Mouse (Mus musculus) lung, postnatal 0 days (tissue): Measurements from ENCODE around the gene Lcn2. TPM values are rescaled to one million over a fixed set of nuclear protein-coding genes. Genes with fewer than 3 reads are reported as not detected.

ENCODE experiments used
- ATAC-seq: fragments of 200-750 bp; cut with Nextera tagmentation; 2 replicates; pipeline ENCODE4 v1.8.0; 2017; ENCODE audit warnings: moderate library complexity
- DNase-seq: peaks from one replicate; pipeline ENCODE4 v3.0.0-alpha.2; 2016; ENCODE audit warnings: low spot score
- H3K27ac ChIP-seq: fragments of 300-500 bp; sonication (generic); 2 replicates; pipeline ENCODE4 v1.5.1; 2014; ENCODE audit warnings: antibody characterized with exemption, mild to moderate bottlenecking, low read length, mixed read lengths
- H3K27me3 ChIP-seq: fragments of 300-500 bp; sonication (generic); replicated peaks from 2 replicates; pipeline ENCODE4 v1.6.1; 2014; ENCODE audit warnings: low read length, mixed read lengths; ENCODE audit not compliant: insufficient read depth
- H3K36me3 ChIP-seq: fragments of 300-500 bp; sonication (generic); 2 replicates; pipeline ENCODE4 v1.6.1; 2014; ENCODE audit warnings: low read length, mixed read lengths; ENCODE audit not compliant: insufficient read depth
- H3K4me1 ChIP-seq: fragments of 300-500 bp; sonication (generic); 2 replicates; pipeline ENCODE4 v1.6.1; 2014; ENCODE audit warnings: antibody characterized with exemption, low read depth, low read length, mixed read lengths; ENCODE audit not compliant: insufficient read depth
- H3K4me2 ChIP-seq: fragments of 300-500 bp; sonication (generic); replicated peaks from 2 replicates; pipeline ENCODE4 v1.6.1; 2014; ENCODE audit warnings: low read depth, mild to moderate bottlenecking, low read length, moderate library complexity, mixed read lengths
- H3K4me3 ChIP-seq: fragments of 300-500 bp; sonication (generic); 2 replicates; pipeline ENCODE4 v1.5.1; 2014; ENCODE audit warnings: low read depth, low read length
- H3K9ac ChIP-seq: fragments of 300-500 bp; sonication (generic); replicated peaks from 2 replicates; pipeline ENCODE4 v1.6.1; 2014; ENCODE audit warnings: low read depth, mild to moderate bottlenecking
- H3K9me3 ChIP-seq: fragments of 300-500 bp; sonication (generic); 2 replicates; pipeline ENCODE4 v1.6.1; 2016; ENCODE audit warnings: low read length, mixed read lengths
- CTCF ChIP-seq: IDR thresholded peaks from 2 replicates; pipeline ENCODE4 v1.5.1; 2016; ENCODE audit warnings: antibody characterized with exemption, mild to moderate bottlenecking
- EP300 ChIP-seq: IDR thresholded peaks from 2 replicates; pipeline ENCODE4 v1.6.1; 2016; ENCODE audit warnings: antibody characterized with exemption, mild to moderate bottlenecking, control low read depth
- WGBS: fragments of 180-500 bp; shearing (Covaris S2); extraction: QIAGEN DNeasy Blood & Tissue Kit; methylation state at CpG from one replicate; pipeline ENCODE4 v1.1.7; 2014; 5-methylcytosine and 5-hydroxymethylcytosine counted together
- polyA plus RNA-seq: library from polyadenylated mRNA; unstranded; fragments of >200 nt; fragmentation: Nextera tagmentation; extraction: Ambion mirVana; gene quantifications from 2 replicates; pipeline ENCODE4 v1.2.1, GENCODE M21; 2015

The Lcn2 gene
- polyA plus RNA-seq, 1 experiment from 2014 or later = 223 TPM

DNA sequence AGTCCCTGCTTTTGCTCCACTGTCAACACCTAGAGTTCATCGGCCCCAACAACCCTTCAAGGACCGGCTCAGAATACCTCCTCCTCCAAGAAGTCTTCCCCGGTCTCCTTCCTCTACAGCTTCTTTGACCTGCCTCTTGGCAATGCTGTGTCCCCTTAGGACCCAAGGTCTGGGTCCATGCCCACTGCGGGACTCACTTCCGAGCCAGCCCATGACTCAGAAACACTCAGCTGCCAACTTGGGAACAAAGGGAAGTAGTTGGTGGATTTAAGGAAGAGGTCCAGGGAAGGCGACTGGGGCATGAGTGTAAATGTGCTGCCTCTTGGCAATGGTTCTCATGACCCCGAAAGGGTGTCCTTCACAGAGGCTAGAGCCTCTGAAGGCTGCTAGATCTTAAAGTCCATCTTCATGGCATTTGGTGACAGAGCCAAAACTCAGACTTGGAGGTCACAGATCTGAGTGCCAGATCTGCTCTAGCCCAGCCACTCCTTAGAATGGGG lies 8.0 kb downstream of the Lcn2 start:
- Histone ChIP-seq H3K27me3 (no peaks in the 10 kb centered on the region), H3K9ac (no peak overlapping the region), H3K9me3 (no peaks in the 10 kb centered on the region), H3K36me3 (peaks cover 8% of the 10 kb centered on the region; the same call in 1 of the 2 replicates), H3K4me3 (no peak overlapping the region), H3K4me1 (peaks cover 11% of the 10 kb centered on the region; the same call in 1 of the 2 replicates), H3K4me2 (no peak overlapping the region), H3K27ac (no peak overlapping the region)
- WGBS = 80% methylated on average over 7 of the region's 7 CpGs
- DNase-seq (no peak), ATAC-seq (no peak)
- no peak for TF ChIP-seq EP300
- TF ChIP-seq CTCF = no peak

DNA sequence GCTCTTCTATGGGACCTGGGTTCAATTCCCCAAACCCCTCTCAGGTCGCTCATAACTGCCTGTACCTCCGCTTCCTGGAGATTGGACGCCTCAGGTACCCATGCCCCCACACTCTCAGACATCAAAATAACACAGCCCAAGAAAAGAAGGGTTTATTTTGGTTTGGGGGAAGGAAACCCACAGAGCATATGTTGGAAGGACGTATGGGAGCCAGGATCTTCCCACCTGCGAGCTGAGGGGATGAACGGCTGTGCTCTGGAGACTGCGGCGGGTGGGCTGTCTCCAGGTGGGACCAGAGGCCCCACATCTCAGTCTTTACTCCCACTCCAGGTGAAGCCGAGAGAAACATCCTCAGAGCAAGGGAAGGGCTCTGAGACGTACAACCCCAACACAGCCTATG lies 11.1 kb downstream of the Lcn2 start:
- no peak for ATAC-seq
- H3K27me3 ChIP-seq = no peaks in the 10 kb centered on the region
- no peak for TF ChIP-seq CTCF
- TF ChIP-seq EP300 = no peak
- H3K9ac ChIP-seq = no peak overlapping the region
- H3K27ac ChIP-seq = no peak overlapping the region
- H3K4me2 ChIP-seq = no peak overlapping the region
- no peak for DNase-seq
- peaks cover 7% of the 10 kb centered on the region; the same call in 1 of the 2 replicates for H3K4me1 ChIP-seq
- peaks cover 22% of the 10 kb centered on the region for H3K36me3 ChIP-seq
- H3K9me3 ChIP-seq = no peaks in the 10 kb centered on the region
- no peak overlapping the region for H3K4me3 ChIP-seq
- 94% methylated on average over 10 of the region's 10 CpGs for WGBS

DNA sequence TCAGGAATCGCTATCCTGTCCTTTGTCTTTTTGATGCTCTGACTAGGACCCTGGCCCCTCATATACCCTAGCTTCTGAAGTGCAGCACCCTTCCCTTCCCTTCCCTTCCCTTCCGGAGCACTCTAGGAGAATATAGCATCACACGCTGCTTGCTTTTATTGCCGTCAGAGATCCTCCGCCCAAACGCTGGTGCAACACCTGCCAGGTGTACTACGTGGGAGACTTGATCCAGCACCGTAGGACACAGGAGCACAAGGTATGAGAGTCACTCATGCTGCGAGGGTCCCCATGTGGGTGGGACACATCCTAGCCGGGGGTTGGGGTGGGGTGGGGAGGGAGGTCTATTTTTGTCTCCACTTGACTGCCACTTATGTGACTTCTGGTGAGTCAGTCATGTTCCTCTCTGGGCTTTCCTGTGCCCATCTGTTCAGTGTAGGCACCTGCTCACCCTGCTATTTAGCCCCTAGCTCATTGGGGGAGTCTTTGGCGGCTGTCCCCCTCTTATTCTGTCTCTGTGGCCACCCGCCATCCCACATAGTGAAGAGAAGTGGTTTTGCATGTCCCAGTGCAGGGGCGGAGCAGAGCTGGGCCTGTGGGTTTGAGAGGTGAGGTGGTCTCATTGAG lies 12.6 kb downstream of the Lcn2 start:
- ATAC-seq = no peak
- H3K9ac ChIP-seq = no peak overlapping the region
- H3K4me1 ChIP-seq = no peaks in the 10 kb centered on the region
- no peaks in the 10 kb centered on the region for H3K9me3 ChIP-seq
- DNase-seq = no peak
- H3K4me2 ChIP-seq = no peak overlapping the region
- no peak overlapping the region for H3K4me3 ChIP-seq
- no peak for TF ChIP-seq EP300
- TF ChIP-seq CTCF = no peak
- H3K36me3 ChIP-seq = peaks cover 33% of the 10 kb centered on the region
- no peaks in the 10 kb centered on the region for H3K27me3 ChIP-seq
- WGBS = 83% methylated on average over 13 of the region's 13 CpGs
- H3K27ac ChIP-seq = no peak overlapping the region

DNA sequence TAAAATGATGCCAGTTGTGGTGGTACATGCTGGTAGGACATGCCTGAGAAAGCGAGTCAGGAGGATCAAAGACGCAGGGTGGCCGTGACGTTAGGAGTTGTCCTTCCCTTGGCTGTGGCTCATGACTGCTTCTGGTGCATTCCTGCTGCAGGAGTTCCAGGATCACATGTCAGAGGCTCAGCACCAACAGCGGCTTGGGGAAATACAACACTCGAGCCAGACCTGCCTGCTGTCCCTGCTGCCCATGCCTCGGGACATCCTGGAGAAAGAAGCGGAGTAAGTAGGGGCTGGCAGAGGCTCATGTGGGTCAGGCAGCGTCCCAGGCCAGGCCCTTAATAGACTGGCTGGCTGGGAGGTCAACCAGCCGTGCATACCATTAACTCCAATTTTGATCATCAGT lies 13.9 kb downstream of the Lcn2 start:
- no peak overlapping the region for H3K27ac ChIP-seq
- no peak for TF ChIP-seq CTCF
- no peak for TF ChIP-seq EP300
- H3K36me3 ChIP-seq = peaks cover 36% of the 10 kb centered on the region
- no peaks in the 10 kb centered on the region for H3K27me3 ChIP-seq
- no peaks in the 10 kb centered on the region for H3K4me1 ChIP-seq
- H3K9ac ChIP-seq = no peak overlapping the region
- H3K9me3 ChIP-seq = no peaks in the 10 kb centered on the region
- H3K4me3 ChIP-seq = no peak overlapping the region
- H3K4me2 ChIP-seq = no peak overlapping the region
- DNase-seq (no peak), ATAC-seq (no peak)
- 86% methylated on average over 10 of the region's 10 CpGs for WGBS

DNA sequence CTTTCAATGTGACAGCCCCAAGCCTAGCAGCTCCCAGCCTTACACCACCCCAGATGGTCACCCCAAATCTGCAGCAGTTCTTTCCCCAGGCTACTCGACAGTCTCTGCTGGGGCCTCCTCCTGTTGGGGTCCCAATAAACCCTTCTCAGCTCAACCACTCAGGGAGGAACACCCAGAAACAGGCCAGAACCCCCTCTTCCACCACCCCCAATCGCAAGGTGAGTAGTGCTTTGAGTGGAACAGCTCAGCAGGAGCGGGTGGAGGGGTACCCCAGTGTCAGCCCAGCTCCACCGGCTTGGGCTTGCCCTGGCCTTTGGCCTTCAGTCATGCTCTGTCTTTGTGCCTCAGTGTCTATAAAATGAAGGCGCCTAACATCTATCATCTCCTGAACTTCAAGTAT lies 20.7 kb downstream of the Lcn2 start:
- Histone ChIP-seq H3K9me3 (no peaks in the 10 kb centered on the region), H3K9ac (no peak overlapping the region), H3K36me3 (peaks cover 29% of the 10 kb centered on the region), H3K27ac (no peak overlapping the region), H3K27me3 (no peaks in the 10 kb centered on the region), H3K4me2 (no peak overlapping the region), H3K4me1 (peaks cover 6% of the 10 kb centered on the region), H3K4me3 (no peak overlapping the region)
- no peak for TF ChIP-seq CTCF
- 95% methylated on average over 5 of the region's 5 CpGs for WGBS
- no peak for DNase-seq
- no peak for ATAC-seq

DNA sequence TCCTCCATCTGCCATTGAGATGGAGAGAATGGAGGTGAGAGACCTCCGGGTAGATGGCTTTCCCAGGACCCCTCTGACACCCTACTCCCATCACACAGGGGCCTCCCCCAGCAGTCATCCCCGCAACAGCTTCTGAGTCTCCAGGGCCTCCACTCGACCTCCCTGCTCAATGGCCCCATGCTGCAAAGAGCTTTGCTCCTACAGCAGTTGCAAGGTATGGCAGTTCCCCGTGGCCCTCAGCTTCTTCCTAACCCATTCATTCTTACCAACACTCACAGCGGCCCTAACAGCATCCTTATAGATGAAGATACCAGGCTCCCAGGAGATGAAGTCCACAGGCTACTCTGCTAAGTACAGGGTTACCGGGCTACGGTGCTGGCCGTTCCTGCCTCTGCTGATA lies 23.9 kb downstream of the Lcn2 start:
- DNase-seq (no peak), ATAC-seq (no peak)
- peaks cover 14% of the 10 kb centered on the region; the same call in 1 of the 2 replicates for H3K36me3 ChIP-seq
- H3K4me3 ChIP-seq = 0 out of 2 replicates have a peak overlapping the region, but pooled peaks have one; percentile 76
- no peak overlapping the region for H3K9ac ChIP-seq
- 75% methylated on average over 8 of the region's 8 CpGs for WGBS
- no peaks in the 10 kb centered on the region for H3K9me3 ChIP-seq
- H3K27me3 ChIP-seq = no peaks in the 10 kb centered on the region
- H3K4me1 ChIP-seq = peaks cover 6% of the 10 kb centered on the region
- no peak for TF ChIP-seq EP300
- no peak for TF ChIP-seq CTCF
- H3K27ac ChIP-seq = no peak overlapping the region
- peak overlapping the region; percentile 77 for H3K4me2 ChIP-seq
